Mouse (Mus musculus): Measurements from ENCODE around the gene Ifng. TPM values are rescaled to one million over a fixed set of nuclear protein-coding genes. Genes with fewer than 3 reads are reported as not detected.

Ifng gene
- polyA plus RNA-seq (2012; ENCODE audit: insufficient read depth, insufficient read length, missing spikeins): not detected in 2 replicates

- Histone ChIP-seq H3K4me3 (ENCODE audit: insufficient read depth, low read depth, low read length) (no peak within 1 kb of the TSS), H3K4me1 (ENCODE audit: control insufficient read depth, insufficient read depth, insufficient read length, low read length) (no peaks in the 10 kb centered on the region), H3K27ac (replicated peaks; ENCODE audit: low read depth, low read length) (no peak within 1 kb of the TSS)
These were observed at the start of gene Ifng for GRCm38 (mm10) chr10:118440742-118441240. Gene Ifng (plus strand): TSS chr10:118441046.

DNA sequence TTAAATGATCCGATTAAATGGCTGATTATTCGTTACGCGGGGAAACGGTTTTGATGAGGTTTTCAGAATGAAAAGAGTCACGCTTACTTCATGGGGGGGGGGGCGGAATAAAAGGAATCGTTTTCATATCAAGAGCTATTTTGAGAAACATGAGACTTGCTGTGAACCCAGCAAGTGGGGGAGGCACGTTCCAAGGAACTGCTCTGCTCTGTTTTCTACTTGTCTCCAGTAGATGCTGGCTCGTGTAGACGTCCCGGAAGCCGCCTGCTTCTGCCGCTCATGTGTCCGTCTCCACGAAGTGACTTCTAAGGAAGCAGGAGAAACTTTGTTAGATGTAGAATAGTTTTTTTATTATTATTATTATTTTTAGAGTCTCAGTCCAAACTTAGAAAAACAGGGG lies 40.9 kb upstream of the Ifng start:
- H3K4me3 ChIP-seq (ENCODE audit: insufficient read depth, low read depth, low read length): no peak overlapping the region
- no peaks in the 10 kb centered on the region for H3K4me1 ChIP-seq (ENCODE audit: control insufficient read depth, insufficient read depth, insufficient read length, low read length)
- H3K27ac ChIP-seq (replicated peaks; ENCODE audit: low read depth, low read length): no peak overlapping the region

DNA sequence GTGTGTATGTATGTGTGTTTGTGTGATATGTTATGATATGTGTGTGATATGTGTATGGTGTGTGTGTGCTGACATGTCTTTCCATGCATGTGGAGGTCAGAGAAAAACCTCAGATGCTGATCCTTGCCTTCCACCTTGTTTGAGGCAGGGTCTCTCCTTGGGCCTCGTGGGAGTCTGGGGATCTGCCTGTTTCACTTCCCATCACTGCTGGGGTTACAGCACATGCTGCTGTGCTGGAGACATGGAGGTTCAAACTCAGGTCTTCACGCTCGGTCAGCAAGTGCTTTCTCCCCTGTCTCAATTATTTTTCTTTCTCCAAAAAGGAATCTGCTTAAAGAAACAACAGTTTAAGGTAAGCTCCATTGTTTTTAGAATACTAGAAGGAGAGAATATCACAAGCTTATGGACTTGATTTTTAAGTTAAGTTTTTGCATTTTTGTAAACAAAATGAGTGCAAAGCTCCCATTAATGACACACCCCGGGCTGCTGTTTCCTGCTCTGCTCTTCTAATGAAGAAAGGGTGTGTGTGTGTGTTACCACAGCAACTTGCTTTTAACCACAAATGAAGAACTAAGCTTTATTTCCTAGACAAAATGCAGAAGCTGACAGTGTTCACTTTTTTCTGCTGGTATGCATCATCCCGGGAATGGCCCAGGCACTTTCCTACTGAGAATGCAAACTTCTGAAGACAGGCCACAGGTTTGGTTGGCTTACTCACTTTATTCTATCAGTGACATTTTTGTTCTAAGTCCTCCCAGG lies 34.2 kb upstream of the Ifng start:
- Histone ChIP-seq H3K4me3 (ENCODE audit: insufficient read depth, low read depth, low read length) (no peak overlapping the region), H3K27ac (replicated peaks; ENCODE audit: low read depth, low read length) (no peak overlapping the region), H3K4me1 (ENCODE audit: control insufficient read depth, insufficient read depth, insufficient read length, low read length) (no peaks in the 10 kb centered on the region)

- H3K27ac ChIP-seq (replicated peaks; ENCODE audit: low read depth, low read length): no peak overlapping the region
- H3K4me1 ChIP-seq (ENCODE audit: control insufficient read depth, insufficient read depth, insufficient read length, low read length): no peaks in the 10 kb centered on the region
- no peak overlapping the region for H3K4me3 ChIP-seq (ENCODE audit: insufficient read depth, low read depth, low read length)
These were observed 29.5 kb upstream of the Ifng start for GRCm38 (mm10) chr10:118411377-118411776.

GRCm38 (mm10) chr10:118412774-118413173 lies 28.1 kb upstream of the Ifng start:
- Histone ChIP-seq H3K27ac (replicated peaks; ENCODE audit: low read depth, low read length) (no peak overlapping the region), H3K4me1 (ENCODE audit: control insufficient read depth, insufficient read depth, insufficient read length, low read length) (no peaks in the 10 kb centered on the region), H3K4me3 (ENCODE audit: insufficient read depth, low read depth, low read length) (no peak overlapping the region)

DNA sequence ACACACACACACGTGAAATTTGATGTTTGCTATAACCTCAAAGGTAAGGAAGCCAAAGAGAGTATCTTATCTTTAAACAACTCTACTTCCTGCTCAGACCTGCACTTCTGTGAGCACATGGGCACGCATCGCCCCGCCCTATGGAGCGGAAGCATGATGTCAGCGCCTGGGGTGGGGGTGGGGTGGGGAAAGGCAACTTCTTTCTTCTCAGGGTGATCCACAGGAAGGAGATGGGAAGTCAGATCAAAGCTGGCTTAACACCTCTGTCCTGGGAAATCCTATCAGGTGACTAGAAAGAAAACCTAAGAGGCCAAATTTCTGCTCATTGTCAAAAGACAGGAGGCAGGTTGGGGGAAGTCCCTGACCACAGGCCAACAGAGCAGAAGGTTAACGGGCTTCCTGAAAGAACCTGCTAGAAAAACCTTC lies 21.8 kb upstream of the Ifng start:
- Histone ChIP-seq H3K27ac (replicated peaks; ENCODE audit: low read depth, low read length) (no peak overlapping the region), H3K4me1 (ENCODE audit: control insufficient read depth, insufficient read depth, insufficient read length, low read length) (no peaks in the 10 kb centered on the region), H3K4me3 (ENCODE audit: insufficient read depth, low read depth, low read length) (no peak overlapping the region)

DNA sequence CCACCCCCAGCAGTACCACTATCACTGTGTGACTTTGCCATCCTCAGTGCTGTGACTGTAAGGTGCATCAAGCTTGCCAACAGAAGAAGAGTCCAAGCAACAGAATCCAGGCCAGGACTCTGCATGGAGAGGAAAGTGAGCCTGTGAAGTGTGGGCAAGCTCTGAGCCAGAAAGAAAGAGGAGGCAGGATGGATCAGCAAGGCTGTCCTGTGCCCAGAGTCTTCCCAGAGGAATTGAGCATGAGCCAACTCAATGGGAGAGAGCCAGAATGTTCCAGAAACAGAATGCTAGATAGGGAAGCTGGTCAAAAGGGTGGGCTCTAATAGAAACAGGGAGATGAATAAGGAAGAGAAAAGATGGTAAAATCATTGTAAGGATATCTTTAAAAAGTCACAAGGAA lies 19.9 kb upstream of the Ifng start:
- Histone ChIP-seq H3K4me1 (ENCODE audit: control insufficient read depth, insufficient read depth, insufficient read length, low read length) (no peaks in the 10 kb centered on the region), H3K27ac (replicated peaks; ENCODE audit: low read depth, low read length) (no peak overlapping the region), H3K4me3 (ENCODE audit: insufficient read depth, low read depth, low read length) (no peak overlapping the region)

GRCm38 (mm10) chr10:118435501-118435900 lies 5.3 kb upstream of the Ifng start:
- Histone ChIP-seq H3K27ac (replicated peaks; ENCODE audit: low read depth, low read length) (no peak overlapping the region), H3K4me1 (ENCODE audit: control insufficient read depth, insufficient read depth, insufficient read length, low read length) (no peaks in the 10 kb centered on the region), H3K4me3 (ENCODE audit: insufficient read depth, low read depth, low read length) (no peak overlapping the region)

GRCm38 (mm10) chr10:118441898-118442297 lies 1.1 kb downstream of the Ifng start:
- Histone ChIP-seq H3K27ac (replicated peaks; ENCODE audit: low read depth, low read length) (no peak overlapping the region), H3K4me3 (ENCODE audit: insufficient read depth, low read depth, low read length) (no peak overlapping the region), H3K4me1 (ENCODE audit: control insufficient read depth, insufficient read depth, insufficient read length, low read length) (no peaks in the 10 kb centered on the region)

GRCm38 (mm10) chr10:118442999-118443398 lies 2.2 kb downstream of the Ifng start:
- Histone ChIP-seq H3K27ac (replicated peaks; ENCODE audit: low read depth, low read length) (no peak overlapping the region), H3K4me1 (ENCODE audit: control insufficient read depth, insufficient read depth, insufficient read length, low read length) (no peaks in the 10 kb centered on the region), H3K4me3 (ENCODE audit: insufficient read depth, low read depth, low read length) (no peak overlapping the region)

GRCm38 (mm10) chr10:118445021-118445420 lies 4.2 kb downstream of the Ifng start:
- Histone ChIP-seq H3K4me1 (ENCODE audit: control insufficient read depth, insufficient read depth, insufficient read length, low read length) (no peaks in the 10 kb centered on the region), H3K4me3 (ENCODE audit: insufficient read depth, low read depth, low read length) (no peak overlapping the region), H3K27ac (replicated peaks; ENCODE audit: low read depth, low read length) (no peak overlapping the region)

DNA sequence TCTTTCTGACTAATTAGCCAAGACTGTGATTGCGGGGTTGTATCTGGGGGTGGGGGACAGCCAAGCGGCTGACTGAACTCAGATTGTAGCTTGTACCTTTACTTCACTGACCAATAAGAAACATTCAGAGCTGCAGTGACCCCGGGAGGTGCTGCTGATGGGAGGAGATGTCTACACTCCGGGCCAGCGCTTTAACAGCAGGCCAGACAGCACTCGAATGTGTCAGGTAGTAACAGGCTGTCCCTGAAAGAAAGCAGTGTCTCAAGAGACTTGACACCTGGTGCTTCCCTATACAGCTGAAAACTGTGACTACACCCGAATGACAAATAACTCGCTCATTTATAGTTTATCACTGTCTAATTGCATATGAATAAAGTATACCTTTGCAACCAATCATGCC lies 4.7 kb downstream of the Ifng start:
- no peaks in the 10 kb centered on the region for H3K4me1 ChIP-seq (ENCODE audit: control insufficient read depth, insufficient read depth, insufficient read length, low read length)
- H3K4me3 ChIP-seq (ENCODE audit: insufficient read depth, low read depth, low read length): no peak overlapping the region
- H3K27ac ChIP-seq (replicated peaks; ENCODE audit: low read depth, low read length): no peak overlapping the region

DNA sequence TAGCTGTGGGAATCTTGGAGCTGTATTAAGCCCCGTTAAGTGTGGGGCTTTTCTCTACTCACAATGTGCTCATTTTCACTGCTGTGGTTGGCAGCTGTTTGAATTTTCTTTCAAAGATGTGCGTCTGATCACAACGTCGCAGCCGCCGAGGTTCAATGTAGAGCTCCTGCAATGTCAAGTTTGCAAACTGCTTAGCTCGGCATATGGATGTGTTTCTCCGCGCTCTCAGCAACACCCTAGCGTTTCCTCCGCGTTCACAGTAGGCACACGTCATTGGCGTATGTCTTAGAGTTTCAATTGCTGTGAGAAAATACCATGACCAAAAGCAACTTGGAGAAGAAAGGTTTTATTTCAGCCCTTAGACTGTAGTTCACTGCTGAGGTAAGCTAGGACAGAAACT lies 5.1 kb downstream of the Ifng start:
- Histone ChIP-seq H3K4me3 (ENCODE audit: insufficient read depth, low read depth, low read length) (no peak overlapping the region), H3K4me1 (ENCODE audit: control insufficient read depth, insufficient read depth, insufficient read length, low read length) (no peaks in the 10 kb centered on the region), H3K27ac (replicated peaks; ENCODE audit: low read depth, low read length) (no peak overlapping the region)

DNA sequence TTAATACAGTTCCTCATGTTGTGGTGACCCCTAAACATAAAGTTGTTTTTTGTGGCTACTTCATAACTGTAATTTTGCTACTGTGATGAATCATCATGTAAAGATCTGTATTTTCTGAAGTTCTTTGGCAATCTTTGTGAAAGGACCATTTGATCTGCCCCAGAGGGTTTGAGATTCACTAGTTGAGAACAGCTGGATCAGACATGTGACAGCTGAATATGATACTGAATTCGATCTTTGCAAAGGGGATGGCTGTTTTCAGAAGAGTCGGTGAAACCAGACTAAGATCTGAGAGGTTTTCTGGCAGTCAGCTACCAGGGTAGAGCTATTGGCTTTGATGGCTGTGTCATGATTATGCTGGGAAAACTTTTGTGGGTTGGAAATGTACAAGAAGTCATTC lies 10.9 kb downstream of the Ifng start:
- Histone ChIP-seq H3K4me1 (ENCODE audit: control insufficient read depth, insufficient read depth, insufficient read length, low read length) (no peaks in the 10 kb centered on the region), H3K27ac (replicated peaks; ENCODE audit: low read depth, low read length) (no peak overlapping the region), H3K4me3 (ENCODE audit: insufficient read depth, low read depth, low read length) (no peak overlapping the region)

DNA sequence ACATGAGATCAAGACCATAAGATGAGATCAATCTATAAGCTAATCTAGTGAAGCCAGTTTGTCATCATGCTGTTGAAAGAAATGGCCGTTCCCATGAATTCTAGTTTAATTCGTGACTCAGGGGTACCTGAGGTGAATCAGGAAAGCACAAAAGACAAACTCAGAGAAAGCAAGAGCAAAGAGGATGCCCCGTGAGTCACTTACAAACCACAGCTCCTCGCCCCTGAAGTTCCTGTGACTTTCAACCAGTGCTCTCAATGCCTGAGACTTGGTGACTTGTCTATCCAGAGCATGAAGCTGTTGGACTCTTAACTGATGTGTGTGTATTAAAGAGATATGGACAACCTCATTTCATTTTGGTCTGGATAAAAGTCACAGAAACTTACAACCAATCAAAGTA lies 17.9 kb downstream of the Ifng start:
- H3K4me3 ChIP-seq (ENCODE audit: insufficient read depth, low read depth, low read length): no peak overlapping the region
- H3K27ac ChIP-seq (replicated peaks; ENCODE audit: low read depth, low read length): no peak overlapping the region
- H3K4me1 ChIP-seq (ENCODE audit: control insufficient read depth, insufficient read depth, insufficient read length, low read length): no peaks in the 10 kb centered on the region

DNA sequence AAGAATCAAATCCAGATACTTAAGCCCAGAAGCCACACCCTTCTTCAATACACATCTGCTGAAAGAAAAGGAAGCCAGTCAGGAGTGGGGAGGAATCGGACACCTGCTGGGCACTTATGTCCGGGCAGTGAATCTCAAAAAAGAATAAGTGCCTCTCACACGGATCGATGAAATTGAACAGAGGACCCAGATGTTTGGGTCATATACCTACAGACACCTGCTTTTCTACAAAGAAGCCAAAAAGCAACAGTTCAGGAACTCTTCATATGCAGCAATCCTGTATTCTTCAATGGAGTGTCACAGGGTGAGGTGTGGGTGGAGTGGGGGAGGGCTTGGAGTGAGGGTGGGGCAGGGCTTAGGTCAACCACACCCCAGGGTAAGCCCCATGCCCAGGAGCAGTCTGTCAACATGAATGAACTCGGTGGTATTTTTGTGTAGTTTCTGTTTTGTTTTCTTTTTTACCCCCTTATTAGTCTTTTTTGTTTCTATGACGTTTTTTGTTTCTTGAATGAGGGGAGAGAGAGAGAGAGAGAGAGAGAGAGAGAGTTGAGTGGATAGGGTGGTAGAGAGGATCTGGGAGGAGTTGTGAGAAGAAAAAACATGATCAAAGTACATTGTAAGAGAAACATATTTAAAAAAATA lies 20.4 kb downstream of the Ifng start:
- Histone ChIP-seq H3K27ac (replicated peaks; ENCODE audit: low read depth, low read length) (no peak overlapping the region), H3K4me3 (ENCODE audit: insufficient read depth, low read depth, low read length) (no peak overlapping the region), H3K4me1 (ENCODE audit: control insufficient read depth, insufficient read depth, insufficient read length, low read length) (no peaks in the 10 kb centered on the region)
